Mouse (Mus musculus): ENCODE data around the gene Tmem234.

- TF ChIP-seq CTCF (IDR thresholded peaks at IDR 0.05) (no peak), EP300 (IDR thresholded peaks at IDR 0.05) (no peak)
Observed at GRCm38 (mm10) chr4:129615801-129616290, 15.4 kb downstream of the Tmem234 start.

All from lung, postnatal 0 days (tissue).